Mouse (Mus musculus) neural tube, embryonic 11.5 days (tissue): Measurements from ENCODE around the gene Abhd14b. TPM values are rescaled to one million over a fixed set of nuclear protein-coding genes. Genes with fewer than 3 reads are reported as not detected.
A peak's percentile ranks its signal among the peaks of the same experiment; 100 is the strongest.

Experiments
- ATAC-seq: fragments of 200-750 bp; cut with Nextera tagmentation; 2 replicates; pipeline ENCODE4 v1.8.0; 2017; ENCODE audit warnings: moderate number of reproducible peaks, mild to moderate bottlenecking, moderate TSS enrichment, moderate library complexity; ENCODE audit not compliant: insufficient read depth, low FRiP score, low TSS enrichment
- DNase-seq: peaks from one replicate; pipeline ENCODE4 v3.0.0-alpha.2; 2015; ENCODE audit warnings: low spot score
- H3K27ac ChIP-seq: fragments of 300-500 bp; sonication (generic); 2 replicates; pipeline ENCODE4 v1.5.1; 2014; ENCODE audit warnings: low read depth, mild to moderate bottlenecking, low read length
- H3K27me3 ChIP-seq: fragments of 300-500 bp; sonication (generic); 2 replicates; pipeline ENCODE4 v1.6.1; 2014; ENCODE audit warnings: mild to moderate bottlenecking, low read length, mixed read lengths; ENCODE audit not compliant: control insufficient read depth, insufficient read depth
- H3K36me3 ChIP-seq: fragments of 300-500 bp; sonication (generic); 2 replicates; pipeline ENCODE4 v1.6.1; 2014; ENCODE audit warnings: mild to moderate bottlenecking, low read length, moderate library complexity, mixed read lengths; ENCODE audit not compliant: control insufficient read depth, insufficient read depth
- H3K4me1 ChIP-seq: fragments of 300-500 bp; sonication (generic); 2 replicates; pipeline ENCODE4 v1.6.1; 2014; ENCODE audit warnings: low read length, mixed read lengths; ENCODE audit not compliant: control insufficient read depth, insufficient read depth
- H3K4me2 ChIP-seq: fragments of 300-500 bp; sonication (generic); 2 replicates; pipeline ENCODE4 v1.6.1; 2014; ENCODE audit warnings: low read depth, mild to moderate bottlenecking, moderate library complexity
- H3K4me3 ChIP-seq: fragments of 300-500 bp; sonication (generic); 2 replicates; pipeline ENCODE4 v1.5.1; 2014; ENCODE audit warnings: low read depth, low read length
- H3K9ac ChIP-seq: fragments of 300-500 bp; sonication (generic); 2 replicates; pipeline ENCODE4 v1.6.1; 2014; ENCODE audit warnings: mild to moderate bottlenecking, low read length
- H3K9me3 ChIP-seq: fragments of 300-500 bp; sonication (generic); 2 replicates; pipeline ENCODE4 v1.6.1; 2016; ENCODE audit warnings: low read length; ENCODE audit not compliant: control insufficient read depth
- WGBS: fragments of 180-500 bp; shearing (Covaris S2); extraction: QIAGEN DNeasy Blood & Tissue Kit; methylation state at CpG from one replicate; pipeline ENCODE4 v1.1.7; 2014; 5-methylcytosine and 5-hydroxymethylcytosine counted together
- polyA plus RNA-seq: library from polyadenylated mRNA; unstranded; fragments of >200 nt; fragmentation: Nextera tagmentation; extraction: Ambion mirVana; gene quantifications from 2 replicates; pipeline ENCODE4 v1.2.1, GENCODE M21; 2014

The Abhd14b gene
- polyA plus RNA-seq, 1 experiment from 2014 or later, result 7.3 TPM

DNA sequence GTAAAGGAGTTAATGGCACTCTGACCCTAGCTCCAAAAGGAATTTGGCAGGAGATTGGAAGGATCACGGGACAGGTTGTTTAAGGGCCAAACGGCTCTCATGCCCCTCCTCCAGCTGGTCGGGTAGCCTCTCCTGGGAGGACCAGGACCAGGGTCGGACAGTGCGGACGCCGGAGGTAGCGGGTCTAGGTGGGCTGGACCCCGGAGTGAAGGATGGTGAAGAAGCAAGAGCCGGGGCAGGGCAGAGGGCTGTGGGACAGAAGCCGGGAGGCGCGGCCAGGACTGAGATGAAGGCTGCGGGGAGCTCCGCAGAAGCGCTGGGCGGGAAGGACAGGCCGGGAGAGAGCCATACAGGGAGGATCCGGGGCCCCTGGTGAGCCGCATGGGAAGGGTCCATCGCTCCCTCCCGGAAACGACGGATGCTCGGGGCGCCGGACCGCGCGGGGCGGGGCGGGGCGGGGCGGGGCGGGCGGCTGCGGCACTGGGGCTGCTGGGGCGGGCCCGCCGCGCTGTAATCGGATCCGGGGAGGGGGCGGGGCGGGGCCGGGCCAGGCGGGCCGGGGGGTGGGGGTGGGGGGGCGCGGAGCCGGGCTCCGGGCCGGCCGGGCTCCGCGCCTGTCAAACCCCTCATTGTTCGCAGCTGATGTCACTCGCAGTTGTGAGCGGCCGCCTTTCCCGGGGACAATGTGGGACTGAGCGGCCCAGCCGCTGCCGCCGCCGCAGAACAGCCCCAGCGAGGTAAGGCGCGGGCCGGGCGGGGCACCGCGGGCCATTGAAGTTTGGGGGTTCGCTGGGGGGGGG is 6.2 kb downstream of the Abhd14b start, which contains the start of gene Pcbp4:
Gene Pcbp4, plus strand, starts transcription at position 21 of the 800 bp plus-strand sequence.
- ATAC-seq, result peak; percentile 75
- H3K36me3 ChIP-seq, result no peaks in the 10 kb centered on the region
- DNase-seq, result peak; percentile 81
- 0% methylated on average over 55 of the region's 74 CpGs for WGBS
- H3K4me2 ChIP-seq, result peak within 1 kb of the TSS; percentile 99
- peak within 1 kb of the TSS; percentile 96 for H3K9ac ChIP-seq
- peak within 1 kb of the TSS; percentile 98 for H3K27ac ChIP-seq
- H3K27me3 ChIP-seq, result no peaks in the 10 kb centered on the region
- peaks cover 56% of the 10 kb centered on the region for H3K4me1 ChIP-seq
- no peaks in the 10 kb centered on the region for H3K9me3 ChIP-seq
- peak within 1 kb of the TSS; percentile 90 for H3K4me3 ChIP-seq

- Histone ChIP-seq H3K27ac (peak overlapping the region; percentile 98), H3K36me3 (no peaks in the 10 kb centered on the region), H3K9me3 (no peaks in the 10 kb centered on the region), H3K4me2 (peak overlapping the region; percentile 99), H3K9ac (peak overlapping the region; percentile 96), H3K27me3 (no peaks in the 10 kb centered on the region), H3K4me3 (peak overlapping the region; percentile 90), H3K4me1 (peaks cover 57% of the 10 kb centered on the region)
- under 1% methylated on average over 17 of the region's 20 CpGs for WGBS
- DNase-seq (peak; percentile 53), ATAC-seq (0 out of 2 replicates have a peak, but pooled peaks have one; percentile 3)
Observed at GRCm38 (mm10) chr9:106454071-106454761, 7.0 kb downstream of the Abhd14b start.

GRCm38 (mm10) chr9:106454888-106455681 is 7.8 kb downstream of the Abhd14b start:
- H3K9me3 ChIP-seq, result no peaks in the 10 kb centered on the region
- peaks cover 57% of the 10 kb centered on the region for H3K4me1 ChIP-seq
- H3K27me3 ChIP-seq, result no peaks in the 10 kb centered on the region
- peak overlapping the region; percentile 98 for H3K27ac ChIP-seq
- H3K36me3 ChIP-seq, result peaks cover under 1% of the 10 kb centered on the region; the same call in 1 of the 2 replicates
- ATAC-seq (peak; percentile 4; the same call in 1 of the 2 replicates), DNase-seq (peak; percentile 68)
- peak overlapping the region; percentile 90 for H3K4me3 ChIP-seq
- H3K4me2 ChIP-seq, result peak overlapping the region; percentile 99
- peak overlapping the region; percentile 96 for H3K9ac ChIP-seq
- WGBS, result 0% methylated on average over 16 of the region's 17 CpGs

GRCm38 (mm10) chr9:106456325-106457162 is 9.3 kb downstream of the Abhd14b start:
- Histone ChIP-seq H3K9ac (peak overlapping the region; percentile 96), H3K27ac (peak overlapping the region; percentile 65), H3K36me3 (peaks cover 9% of the 10 kb centered on the region), H3K4me1 (peaks cover 47% of the 10 kb centered on the region), H3K4me3 (peak overlapping the region; percentile 90), H3K4me2 (peak overlapping the region; percentile 99), H3K27me3 (no peaks in the 10 kb centered on the region), H3K9me3 (no peaks in the 10 kb centered on the region)
- whole genome bisulfite sequencing, result 29% methylated on average over 15 of the region's 15 CpGs
- peak; percentile 5; the same call in 1 of the 2 replicates for ATAC-seq
- peak; percentile 75 for DNase-seq

DNA sequence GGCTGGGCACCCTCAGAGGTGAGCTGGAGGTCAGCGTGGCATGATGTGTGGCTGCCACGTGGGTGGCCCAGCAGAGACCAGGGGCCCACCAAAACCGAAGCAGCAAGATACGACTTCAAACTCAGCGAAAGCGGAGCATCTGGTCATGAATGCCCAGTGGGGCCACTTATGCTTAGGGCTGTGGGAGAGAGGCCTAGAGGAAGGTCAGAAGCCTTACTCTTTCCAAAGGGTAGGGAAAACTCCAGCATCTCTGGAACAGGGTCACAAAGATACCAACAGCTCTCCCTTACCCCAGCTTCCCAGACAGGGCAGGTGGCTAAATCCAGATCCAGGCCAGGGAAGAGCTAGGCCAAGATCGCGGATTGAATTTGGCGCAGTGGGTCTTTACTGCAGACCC is 9.9 kb downstream of the Abhd14b start:
- no peak for DNase-seq
- 31% methylated on average over 9 of the region's 9 CpGs for WGBS
- Histone ChIP-seq H3K9me3 (no peaks in the 10 kb centered on the region), H3K27me3 (no peaks in the 10 kb centered on the region), H3K36me3 (peaks cover 12% of the 10 kb centered on the region), H3K27ac (peak overlapping the region; percentile 65), H3K4me1 (peaks cover 44% of the 10 kb centered on the region), H3K4me3 (peak overlapping the region; percentile 90), H3K9ac (peak overlapping the region; percentile 96), H3K4me2 (peak overlapping the region; percentile 99)
- no peak for ATAC-seq

- DNase-seq, result no peak
- ATAC-seq, result no peak
- Histone ChIP-seq H3K4me2 (peak overlapping the region; percentile 99), H3K27ac (no peak overlapping the region; the same call in 1 of the 2 replicates), H3K9ac (no peak overlapping the region; the same call in 1 of the 2 replicates), H3K4me1 (peaks cover 36% of the 10 kb centered on the region), H3K4me3 (no peak overlapping the region), H3K36me3 (peaks cover 13% of the 10 kb centered on the region), H3K27me3 (no peaks in the 10 kb centered on the region), H3K9me3 (no peaks in the 10 kb centered on the region)
- 61% methylated on average over 5 of the region's 5 CpGs for WGBS
Observed at GRCm38 (mm10) chr9:106457920-106458319, 10.7 kb downstream of the Abhd14b start.

- Histone ChIP-seq H3K27me3 (peaks cover 2% of the 10 kb centered on the region; the same call in 1 of the 2 replicates), H3K9me3 (no peaks in the 10 kb centered on the region), H3K36me3 (peaks cover 19% of the 10 kb centered on the region), H3K4me2 (no peak overlapping the region), H3K9ac (no peak overlapping the region), H3K4me1 (peaks cover 48% of the 10 kb centered on the region), H3K27ac (no peak overlapping the region), H3K4me3 (no peak overlapping the region)
- 82% methylated on average over 15 of the region's 15 CpGs for WGBS
- DNase-seq (no peak), ATAC-seq (no peak)
Observed at GRCm38 (mm10) chr9:106459946-106460345, 12.7 kb downstream of the Abhd14b start.
